Mouse (Mus musculus) ES-E14 (cell line): ENCODE data around the gene Cfap57. TPM values are rescaled to one million over a fixed set of nuclear protein-coding genes. Genes with fewer than 3 reads are reported as not detected.
A peak's percentile ranks its signal among the peaks of the same experiment; 100 is the strongest.

Experiments
- DNase-seq: peaks from one replicate; pipeline ENCODE4 v3.0.0-alpha.2; 2013; ENCODE audit warnings: low read depth, low spot score
- H3K27ac ChIP-seq: 2 replicates; pipeline ENCODE4 v1.5.1; 2012; ENCODE audit warnings: low read depth, mild to moderate bottlenecking, low read length, moderate library complexity, mixed read lengths; ENCODE audit not compliant: poor library complexity, insufficient read depth, severe bottlenecking
- H3K36me3 ChIP-seq: 2 replicates; pipeline ENCODE4 v1.6.1; 2012; ENCODE audit warnings: mild to moderate bottlenecking, low read length, moderate library complexity, mixed read lengths; ENCODE audit not compliant: control insufficient read depth, poor library complexity, insufficient read depth, severe bottlenecking
- H3K4me1 ChIP-seq, 2 experiments: fragments of 150-350 bp in 1 of 2; sonication (generic) in 1 of 2; 2 replicates each; pipeline ENCODE4 v1.6.1; 2012; ENCODE audit warnings: low read length in 2 of 2, mild to moderate bottlenecking in 1 of 2, mixed read lengths in 1 of 2; ENCODE audit not compliant: control insufficient read depth in 2 of 2, insufficient read depth in 2 of 2, poor library complexity in 1 of 2
- H3K4me3 ChIP-seq, 2 experiments: fragments of 150-350 bp in 1 of 2; sonication (generic) in 1 of 2; 2 replicates each; pipeline ENCODE4 v1.5.1; 2012; ENCODE audit warnings: low read length in 2 of 2, low read depth in 1 of 2, mild to moderate bottlenecking in 1 of 2, mixed read lengths in 1 of 2; ENCODE audit not compliant: insufficient read depth in 1 of 2, poor library complexity in 1 of 2, severe bottlenecking in 1 of 2
- H3K9ac ChIP-seq: 2 replicates; pipeline ENCODE4 v1.6.1; 2012; ENCODE audit warnings: low read depth, mild to moderate bottlenecking, low read length, mixed read lengths; ENCODE audit not compliant: poor library complexity, insufficient read depth, severe bottlenecking
- H3K9me3 ChIP-seq: fragments of 150-350 bp; sonication (generic); 2 replicates; pipeline ENCODE4 v1.6.1; 2012; ENCODE audit warnings: low read depth, mild to moderate bottlenecking, low read length; ENCODE audit not compliant: control insufficient read depth, insufficient read depth
- CHD2 ChIP-seq: IDR thresholded peaks from 2 replicates; pipeline ENCODE4 v1.6.1; 2014; ENCODE audit warnings: mild to moderate bottlenecking, low read depth, low read length, inconsistent platforms
- HCFC1 ChIP-seq: IDR thresholded peaks from 2 replicates; pipeline ENCODE4 v1.6.1; 2012; ENCODE audit warnings: low read length, inconsistent platforms, borderline replicate concordance; ENCODE audit not compliant: insufficient read depth
- MAFK ChIP-seq: IDR thresholded peaks from 2 replicates; pipeline ENCODE4 v1.6.1; 2014; ENCODE audit warnings: mild to moderate bottlenecking, low read depth, low read length, inconsistent platforms; ENCODE audit not compliant: insufficient read depth
- ZC3H11A ChIP-seq: IDR thresholded peaks from 2 replicates; pipeline ENCODE4 v1.6.1; 2012; ENCODE audit warnings: low read depth, mild to moderate bottlenecking, inconsistent platforms, low read length, borderline replicate concordance
- ZNF384 ChIP-seq: IDR thresholded peaks from 2 replicates; pipeline ENCODE4 v1.6.1; 2012; ENCODE audit warnings: low read depth, low read length, inconsistent platforms
- in situ Hi-C, 2 experiments: fragments of 600-800 bp; cut with MboI; formaldehyde crosslinking; loops; one replicate each; pipeline ENCODE4 v1.15.1; 2025; ENCODE audit warnings: low sequenced_read_pairs in 2 of 2, inconsistent platforms in 1 of 2; ENCODE audit not compliant: unreplicated experiment in 2 of 2
- total RNA-seq: library from RNA; depleted of rRNA; stranded (reverse); fragments of 300-350 nt; gene quantifications from 2 replicates; pipeline ENCODE4 v1.2.3, GENCODE M21; 2012

The Cfap57 gene
- total RNA-seq, 1 experiment: 0.18 TPM

DNA sequence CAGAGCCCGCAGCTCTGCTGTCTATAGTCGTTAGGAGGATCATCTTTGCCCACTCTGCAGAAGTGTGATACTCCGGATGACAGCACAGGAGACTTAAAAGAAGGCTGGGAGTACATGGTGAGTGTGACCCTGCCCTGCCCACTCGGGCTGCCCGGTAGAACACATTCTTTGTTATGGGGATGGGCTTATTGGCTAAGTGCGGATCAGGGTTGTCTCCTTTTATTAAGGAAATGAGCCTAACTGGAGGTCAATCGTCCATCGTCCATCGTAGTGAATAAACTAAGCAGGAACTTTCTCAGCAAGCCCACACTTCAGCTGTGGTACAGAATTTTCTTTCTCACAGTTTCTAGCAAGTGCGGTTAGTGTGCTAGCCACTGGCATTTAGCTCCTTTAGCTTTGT, 80.7 kb downstream of the Cfap57 start:
- Histone ChIP-seq H3K9me3 (no peaks in the 10 kb centered on the region), H3K4me3 (no peak overlapping the region), H3K9ac (no peak overlapping the region), H3K36me3 (peaks cover 6% of the 10 kb centered on the region; the same call in 1 of the 2 replicates), H3K4me1 (peaks cover 3 to 25% of the 10 kb centered on the region in 2 experiments; a peak in 2 of 4 replicates), H3K27ac (no peak overlapping the region)
- peak; percentile 5; the same call in 1 of the 2 replicates for TF ChIP-seq MAFK
- no peak for TF ChIP-seq ZC3H11A
- TF ChIP-seq CHD2: no peak
- no peak for TF ChIP-seq HCFC1
- DNase-seq: no peak
- in situ Hi-C loops: no loop called here

DNA sequence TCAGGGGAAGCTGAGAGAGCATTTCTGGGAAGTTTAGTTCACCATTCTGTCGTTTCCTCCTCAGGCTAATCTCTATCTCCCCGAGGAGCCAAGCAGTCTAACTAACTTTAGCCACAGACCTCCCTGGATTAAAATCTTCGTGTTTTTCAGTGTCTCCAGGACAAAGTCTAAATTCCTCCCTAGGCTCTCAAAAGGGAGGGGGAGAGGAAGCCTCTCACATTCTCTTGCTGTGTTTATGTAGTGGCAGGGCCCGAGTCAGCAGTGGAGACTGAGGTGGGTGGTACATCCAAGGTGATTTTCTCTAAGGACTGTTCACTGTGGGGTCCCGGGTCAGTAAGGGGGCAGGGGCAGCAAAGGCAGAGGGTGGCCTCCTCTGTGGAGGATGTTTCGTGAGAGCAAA, 82.8 kb downstream of the Cfap57 start:
- Histone ChIP-seq H3K4me1 (peaks cover 3 to 22% of the 10 kb centered on the region in 2 experiments; a peak in 2 of 4 replicates), H3K9me3 (no peaks in the 10 kb centered on the region), H3K4me3 (no peak overlapping the region), H3K9ac (no peak overlapping the region), H3K27ac (no peak overlapping the region), H3K36me3 (peaks cover 6% of the 10 kb centered on the region; the same call in 1 of the 2 replicates)
- TF ChIP-seq CHD2: no peak
- TF ChIP-seq ZC3H11A: no peak
- no peak for TF ChIP-seq ZNF384
- TF ChIP-seq MAFK: no peak
- TF ChIP-seq HCFC1: no peak
- in situ Hi-C loops: no loop called here
- no peak for DNase-seq

DNA sequence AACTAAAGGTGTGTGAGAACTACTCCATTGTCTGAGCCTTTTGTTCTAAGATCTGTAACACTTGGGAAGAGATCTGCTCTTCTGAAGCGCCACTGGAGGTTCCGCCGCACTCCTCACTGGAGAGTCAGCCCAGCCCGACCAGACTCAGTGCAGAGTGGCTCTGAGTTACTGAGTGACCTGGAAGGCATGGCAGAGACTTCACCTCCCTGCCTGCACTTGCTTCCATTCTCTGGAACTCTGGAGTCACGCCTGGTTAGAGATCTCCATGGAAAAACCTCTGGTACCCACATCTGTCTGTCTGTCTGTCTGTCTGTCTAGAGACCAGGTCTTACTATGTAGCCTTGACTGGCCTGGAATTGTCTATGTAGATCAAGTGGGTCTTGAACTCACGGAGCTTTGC, 85.0 kb downstream of the Cfap57 start:
- Histone ChIP-seq H3K36me3 (no peaks in the 10 kb centered on the region), H3K4me3 (no peak overlapping the region), H3K4me1 (peaks cover 3 to 13% of the 10 kb centered on the region in 2 experiments; a peak in 2 of 4 replicates), H3K9ac (no peak overlapping the region), H3K9me3 (no peaks in the 10 kb centered on the region), H3K27ac (no peak overlapping the region)
- DNase-seq: no peak
- TF ChIP-seq HCFC1 (no peak), MAFK (no peak), CHD2 (no peak), ZC3H11A (no peak), ZNF384 (no peak)
- in situ Hi-C loops: no loop called here

DNA sequence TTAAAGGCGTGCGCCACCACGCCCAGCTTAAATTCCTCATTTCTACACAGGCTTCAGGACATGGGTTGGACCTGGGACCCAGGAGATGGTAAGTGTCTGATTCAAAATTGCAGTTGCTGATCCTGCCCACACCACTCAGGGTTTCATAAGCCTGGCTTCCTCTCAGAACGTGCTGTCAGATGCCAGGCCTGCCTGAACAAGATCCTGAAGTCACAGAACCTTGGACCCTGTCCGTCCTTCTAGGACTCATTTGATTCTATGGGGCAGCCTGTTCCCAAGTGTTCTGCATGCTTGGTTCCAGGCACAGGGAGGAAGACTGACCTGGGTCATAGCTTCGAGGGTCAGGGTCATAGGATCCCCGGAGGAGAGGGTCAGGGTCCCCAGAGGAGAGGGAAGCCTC, 87.0 kb downstream of the Cfap57 start:
- in situ Hi-C loops: no loop called here
- Histone ChIP-seq H3K36me3 (no peaks in the 10 kb centered on the region), H3K9ac (no peak overlapping the region; the same call in 1 of the 2 replicates), H3K9me3 (no peaks in the 10 kb centered on the region), H3K4me3 (no peak overlapping the region), H3K27ac (no peak overlapping the region), H3K4me1 (peaks cover 1 to 9% of the 10 kb centered on the region in 2 experiments; a peak in 2 of 4 replicates)
- no peak for TF ChIP-seq HCFC1
- DNase-seq: no peak

DNA sequence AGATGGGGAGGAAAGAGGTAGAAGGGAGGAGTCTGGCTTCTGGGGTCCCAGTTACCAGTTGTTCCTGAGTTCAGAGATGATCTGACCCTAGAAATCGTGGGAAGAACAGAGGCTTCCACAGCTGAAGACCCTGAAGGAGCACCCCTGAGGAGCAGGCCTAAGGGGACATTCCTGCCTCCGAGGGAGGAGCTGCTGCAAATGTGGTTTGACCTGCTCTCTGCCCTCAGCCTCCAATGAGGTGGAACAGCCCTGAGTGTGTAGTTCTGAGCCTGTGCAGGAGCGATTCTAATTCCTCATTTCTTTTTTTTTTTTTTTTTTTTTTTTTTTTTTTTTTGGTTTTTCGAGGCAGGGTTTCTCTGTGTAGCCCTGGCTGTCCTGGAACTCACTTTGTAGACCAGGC, 87.4 kb downstream of the Cfap57 start:
- H3K36me3 ChIP-seq: no peaks in the 10 kb centered on the region
- H3K9ac ChIP-seq: no peak overlapping the region
- no peaks in the 10 kb centered on the region for H3K9me3 ChIP-seq
- in situ Hi-C loops: no loop called here
- no peak overlapping the region for H3K27ac ChIP-seq
- H3K4me3 ChIP-seq: no peak overlapping the region
- no peak for DNase-seq
- TF ChIP-seq HCFC1 (no peak), MAFK (no peak), ZNF384 (no peak), ZC3H11A (no peak), CHD2 (no peak)
- peaks cover 1 to 10% of the 10 kb centered on the region in 2 experiments; a peak in 2 of 4 replicates for H3K4me1 ChIP-seq
